Mouse (Mus musculus): ENCODE measurements around the gene Lin28a. TPM values are rescaled to one million over a fixed set of nuclear protein-coding genes. Genes with fewer than 3 reads are reported as not detected.
"Not testable (repeated sequence)": the region's sequence is repeated elsewhere in the genome, so short reads cannot be mapped to it uniquely, and the experiment has no call there.

The Lin28a gene
- polyA plus RNA-seq, 1 experiment: not detected

DNA sequence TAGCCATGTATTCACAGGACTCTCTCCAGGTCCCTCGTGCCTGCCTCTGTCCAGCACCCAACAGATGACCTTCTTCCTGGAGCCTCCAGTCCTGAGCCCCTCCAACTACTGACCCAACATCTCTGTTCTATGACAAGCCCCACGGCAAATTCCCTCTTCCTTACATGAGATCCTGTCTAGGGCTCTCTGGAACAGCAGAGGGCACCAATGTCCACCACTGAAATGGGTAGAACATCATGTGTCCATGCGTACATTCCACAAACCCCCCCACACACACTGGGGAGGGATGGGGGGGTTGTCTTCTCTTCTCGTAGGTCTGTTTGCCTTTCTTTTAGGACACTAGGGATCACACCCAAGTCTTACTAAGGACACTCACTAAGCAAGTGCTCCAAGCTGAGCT, 28.6 kb downstream of the Lin28a start:
- TF ChIP-seq POLR2A (IDR thresholded peaks at IDR 0.05; ENCODE audit: extremely low read depth, insufficient read depth, low read length) (no peak), CTCF (IDR thresholded peaks at IDR 0.05; ENCODE audit: extremely low read depth, insufficient read depth, low read length) (peak; percentile 17; the same call in 1 of the 2 replicates)
- no peak overlapping the region for H3K27ac ChIP-seq (ENCODE audit: insufficient read depth, low read length)
- H3K4me1 ChIP-seq (ENCODE audit: control insufficient read depth, insufficient read depth, low read length): no peaks in the 10 kb centered on the region
- no peak overlapping the region for H3K4me3 ChIP-seq (ENCODE audit: insufficient read depth, low read length)

DNA sequence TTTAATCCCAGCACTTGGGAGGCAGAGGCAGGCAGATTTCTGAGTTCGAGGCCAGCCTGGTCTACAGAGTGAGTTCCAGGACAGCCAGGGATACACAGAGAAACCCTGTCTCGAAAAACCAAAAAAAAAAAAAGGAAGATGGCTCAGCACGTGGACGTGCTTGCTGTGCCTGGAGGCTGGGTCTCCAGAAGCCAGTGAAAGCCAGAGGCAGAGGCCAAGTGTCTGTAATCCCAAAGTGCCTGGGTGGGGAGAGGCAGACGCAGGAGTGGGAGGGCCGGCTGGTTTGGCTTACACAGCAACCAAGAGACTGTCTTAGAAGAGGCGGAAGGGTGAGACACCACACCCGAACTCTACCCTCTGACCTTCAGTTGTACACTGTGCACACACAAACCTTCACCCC, 30.4 kb downstream of the Lin28a start:
- H3K4me1 ChIP-seq (ENCODE audit: control insufficient read depth, insufficient read depth, low read length); H3K4me3 ChIP-seq (ENCODE audit: insufficient read depth, low read length); H3K27ac ChIP-seq (ENCODE audit: insufficient read depth, low read length): not testable (repeated sequence)

DNA sequence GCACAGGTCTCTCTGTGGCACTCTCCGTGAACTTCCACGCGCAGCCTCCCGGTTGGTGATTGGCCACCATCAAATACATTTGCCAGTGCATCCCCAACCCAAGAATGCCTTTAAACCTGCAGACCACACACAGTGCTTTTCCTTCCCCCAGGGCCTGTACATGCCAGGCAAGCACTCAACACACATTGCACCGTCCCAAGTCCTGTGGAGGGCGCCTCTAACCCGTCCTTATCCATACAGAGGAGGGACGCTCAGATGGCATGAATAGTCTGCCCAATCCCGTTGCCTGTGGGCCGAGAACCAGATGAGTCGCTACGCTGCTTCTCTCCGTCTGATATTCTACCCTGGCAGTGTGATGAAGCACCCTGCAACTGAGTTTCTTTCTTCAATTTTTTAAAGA, 35.7 kb downstream of the Lin28a start:
- TF ChIP-seq POLR2A (IDR thresholded peaks at IDR 0.05; ENCODE audit: extremely low read depth, insufficient read depth, low read length) (no peak), CTCF (IDR thresholded peaks at IDR 0.05; ENCODE audit: extremely low read depth, insufficient read depth, low read length) (no peak)
- H3K4me1 ChIP-seq (ENCODE audit: control insufficient read depth, insufficient read depth, low read length): no peaks in the 10 kb centered on the region
- H3K4me3 ChIP-seq (ENCODE audit: insufficient read depth, low read length): no peak overlapping the region
- H3K27ac ChIP-seq (ENCODE audit: insufficient read depth, low read length): no peak overlapping the region

DNA sequence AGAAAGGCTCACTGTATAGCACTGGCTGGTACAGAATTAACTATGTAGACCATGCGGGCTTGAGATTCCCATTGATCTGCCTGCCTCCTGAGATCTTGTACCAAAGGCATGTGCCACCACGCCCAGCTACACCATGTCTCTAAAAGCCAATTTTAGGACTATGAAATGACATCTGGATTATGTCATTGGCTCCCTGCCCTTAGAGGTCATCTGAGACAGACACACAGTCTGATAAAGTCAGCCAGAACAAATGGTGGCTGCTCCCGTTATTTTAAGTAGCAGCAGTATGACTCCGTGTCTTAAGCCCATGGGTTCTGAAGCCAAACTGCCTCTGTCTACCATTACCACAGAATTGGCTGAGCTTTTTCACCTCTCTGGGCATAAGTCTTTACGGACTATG, 38.1 kb downstream of the Lin28a start:
- no peaks in the 10 kb centered on the region for H3K4me1 ChIP-seq (ENCODE audit: control insufficient read depth, insufficient read depth, low read length)
- no peak overlapping the region for H3K4me3 ChIP-seq (ENCODE audit: insufficient read depth, low read length)
- H3K27ac ChIP-seq (ENCODE audit: insufficient read depth, low read length): no peak overlapping the region
- TF ChIP-seq POLR2A (IDR thresholded peaks at IDR 0.05; ENCODE audit: extremely low read depth, insufficient read depth, low read length): no peak
- TF ChIP-seq CTCF (IDR thresholded peaks at IDR 0.05; ENCODE audit: extremely low read depth, insufficient read depth, low read length): no peak

DNA sequence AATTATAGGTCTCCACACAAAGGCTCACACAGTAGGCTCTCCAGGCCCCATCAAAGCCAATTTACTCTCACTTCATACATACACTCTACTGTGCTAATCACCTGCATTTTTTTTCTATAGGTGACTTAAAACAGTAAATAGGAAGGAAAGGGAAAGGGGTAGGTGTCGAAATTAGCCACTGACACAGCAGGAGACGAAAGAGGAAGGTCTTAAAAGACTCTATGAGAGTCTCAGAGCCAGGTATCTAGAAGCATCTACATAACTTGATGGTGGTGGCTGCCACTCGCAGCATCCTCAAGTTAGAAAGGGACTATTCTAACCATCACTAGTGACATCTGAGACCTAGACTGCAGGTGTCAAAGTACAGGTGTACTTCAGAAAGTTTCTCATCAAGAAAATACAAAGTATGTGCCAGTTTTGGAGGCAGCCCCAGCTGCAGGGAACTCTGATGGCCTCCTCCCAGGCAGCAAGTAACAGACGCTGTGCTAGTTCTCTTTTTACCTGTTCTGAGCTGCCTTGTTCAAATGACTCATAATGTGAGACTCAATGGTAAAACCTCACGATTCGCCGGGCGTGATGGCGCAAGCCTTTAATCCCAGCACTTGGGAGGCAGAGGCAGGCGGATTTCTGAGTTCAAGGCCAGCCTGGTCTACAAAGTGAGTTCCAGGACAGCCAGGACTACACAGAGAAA, 40.5 kb downstream of the Lin28a start:
- no peak overlapping the region for H3K4me3 ChIP-seq (ENCODE audit: insufficient read depth, low read length)

DNA sequence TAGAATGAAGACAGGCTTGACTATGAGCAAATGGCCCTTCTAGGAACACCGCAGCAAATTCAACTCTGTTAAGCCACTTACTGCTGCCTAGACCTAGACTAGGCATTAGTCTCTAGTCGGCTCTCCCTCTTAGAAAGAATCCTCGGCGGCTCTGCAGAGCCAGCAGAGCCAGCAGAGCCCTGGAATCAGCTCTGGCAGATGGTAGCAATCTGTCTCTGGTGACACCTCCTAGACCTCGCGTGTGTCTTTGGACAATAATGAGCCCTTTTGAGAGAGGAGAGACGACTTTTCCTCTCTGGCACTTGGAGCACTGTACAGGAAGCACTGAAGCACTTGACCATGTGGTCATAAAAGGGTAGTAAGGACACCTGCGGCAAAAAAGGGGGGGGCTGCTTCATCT, 46.9 kb downstream of the Lin28a start:
- Histone ChIP-seq H3K4me3 (ENCODE audit: insufficient read depth, low read length) (no peak overlapping the region), H3K27ac (ENCODE audit: insufficient read depth, low read length) (no peak overlapping the region), H3K4me1 (ENCODE audit: control insufficient read depth, insufficient read depth, low read length) (no peaks in the 10 kb centered on the region)
- TF ChIP-seq CTCF (IDR thresholded peaks at IDR 0.05; ENCODE audit: extremely low read depth, insufficient read depth, low read length) (no peak), POLR2A (IDR thresholded peaks at IDR 0.05; ENCODE audit: extremely low read depth, insufficient read depth, low read length) (no peak)

More for the DNA sequence above, 40.5 kb downstream of the Lin28a start:
- H3K27ac ChIP-seq (ENCODE audit: insufficient read depth, low read length): no peak overlapping the region
- TF ChIP-seq POLR2A (IDR thresholded peaks at IDR 0.05; ENCODE audit: extremely low read depth, insufficient read depth, low read length) (no peak), CTCF (IDR thresholded peaks at IDR 0.05; ENCODE audit: extremely low read depth, insufficient read depth, low read length) (no peak)
- no peaks in the 10 kb centered on the region for H3K4me1 ChIP-seq (ENCODE audit: control insufficient read depth, insufficient read depth, low read length)

DNA sequence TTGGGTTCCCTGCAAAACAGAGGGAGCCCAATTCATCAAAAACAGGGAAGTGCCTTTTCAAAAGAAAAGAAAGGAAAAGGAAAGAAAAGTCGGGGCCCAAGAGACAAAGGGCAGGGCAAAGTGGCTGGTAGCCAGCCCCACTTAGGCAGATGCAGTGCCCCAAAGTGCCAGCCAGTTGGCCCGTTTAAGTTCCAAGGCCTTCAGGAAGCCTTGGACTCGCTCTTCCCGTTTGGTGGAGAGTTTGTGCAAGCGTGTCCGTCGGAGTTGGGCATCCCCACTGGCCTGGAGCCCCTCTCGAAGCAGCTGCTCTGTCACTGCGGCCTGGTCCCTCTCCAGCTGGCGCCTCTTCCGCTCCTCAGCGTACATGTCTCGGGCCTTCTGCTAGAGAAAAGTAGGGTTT, 47.8 kb downstream of the Lin28a start:
- Histone ChIP-seq H3K4me3 (ENCODE audit: insufficient read depth, low read length) (no peak overlapping the region), H3K27ac (ENCODE audit: insufficient read depth, low read length) (no peak overlapping the region), H3K4me1 (ENCODE audit: control insufficient read depth, insufficient read depth, low read length) (peaks cover 2% of the 10 kb centered on the region; the same call in 1 of the 2 replicates)
- no peak for TF ChIP-seq CTCF (IDR thresholded peaks at IDR 0.05; ENCODE audit: extremely low read depth, insufficient read depth, low read length)
- no peak for TF ChIP-seq POLR2A (IDR thresholded peaks at IDR 0.05; ENCODE audit: extremely low read depth, insufficient read depth, low read length)

DNA sequence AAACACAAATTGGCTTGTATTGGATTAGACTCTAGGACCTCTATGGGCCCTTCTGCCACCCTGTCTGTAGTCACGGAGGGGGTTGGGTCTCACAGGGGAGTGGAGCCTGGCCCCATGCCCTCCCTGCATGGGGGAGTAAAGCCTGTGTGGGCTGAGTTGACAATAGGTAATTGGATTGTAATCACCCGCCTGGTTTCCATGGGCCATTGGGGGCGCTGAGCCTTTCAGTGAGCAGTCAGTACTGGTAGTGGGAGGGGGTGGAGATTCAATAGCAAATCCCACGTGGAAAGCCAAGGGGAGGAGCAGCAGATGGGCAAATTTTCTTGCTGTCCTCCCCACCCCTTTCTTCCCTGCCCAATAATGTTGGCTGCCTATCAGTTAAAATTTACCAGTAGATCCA, 48.4 kb downstream of the Lin28a start:
- TF ChIP-seq CTCF (IDR thresholded peaks at IDR 0.05; ENCODE audit: extremely low read depth, insufficient read depth, low read length): no peak
- TF ChIP-seq POLR2A (IDR thresholded peaks at IDR 0.05; ENCODE audit: extremely low read depth, insufficient read depth, low read length): no peak
- H3K27ac ChIP-seq (ENCODE audit: insufficient read depth, low read length): no peak overlapping the region
- no peak overlapping the region for H3K4me3 ChIP-seq (ENCODE audit: insufficient read depth, low read length)
- H3K4me1 ChIP-seq (ENCODE audit: control insufficient read depth, insufficient read depth, low read length): peaks cover 2% of the 10 kb centered on the region; the same call in 1 of the 2 replicates

DNA sequence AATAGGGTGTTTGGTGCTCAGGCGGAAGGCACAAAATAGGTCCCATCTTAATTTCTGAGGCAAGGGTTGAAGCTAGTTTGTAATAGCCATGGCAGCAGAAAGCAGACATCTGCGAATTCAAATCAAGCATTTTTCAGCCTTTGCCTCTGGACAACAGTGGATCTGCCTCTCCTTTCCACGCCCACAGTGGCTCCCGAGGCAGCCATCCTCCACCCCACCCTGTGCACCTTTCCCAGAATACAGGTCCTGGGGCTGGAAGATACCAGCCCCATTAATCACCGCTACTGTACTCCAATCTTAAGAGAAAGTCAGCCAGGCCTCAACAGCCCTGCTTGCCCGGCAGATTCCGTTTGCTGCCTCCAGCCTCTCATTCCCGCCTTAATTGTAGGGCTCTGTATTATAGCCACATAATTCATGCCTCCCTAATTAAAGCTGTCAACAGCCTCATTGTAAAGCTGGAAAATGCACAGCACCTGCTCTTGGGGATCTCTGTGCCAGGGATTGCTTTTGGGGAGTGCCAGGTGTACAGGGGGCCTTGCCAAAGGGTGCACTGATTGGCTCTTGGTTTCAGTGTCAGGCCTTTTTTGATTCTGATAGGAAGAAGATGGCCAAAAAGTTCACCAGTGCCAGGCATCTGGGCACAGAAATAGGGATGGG, 49.4 kb downstream of the Lin28a start:
- peaks cover 2% of the 10 kb centered on the region; the same call in 1 of the 2 replicates for H3K4me1 ChIP-seq (ENCODE audit: control insufficient read depth, insufficient read depth, low read length)
- no peak for TF ChIP-seq CTCF (IDR thresholded peaks at IDR 0.05; ENCODE audit: extremely low read depth, insufficient read depth, low read length)
- TF ChIP-seq POLR2A (IDR thresholded peaks at IDR 0.05; ENCODE audit: extremely low read depth, insufficient read depth, low read length): no peak
- H3K4me3 ChIP-seq (ENCODE audit: insufficient read depth, low read length): no peak overlapping the region
- 0 out of 2 replicates have a peak overlapping the region, but pooled peaks have one; percentile 24 for H3K27ac ChIP-seq (ENCODE audit: insufficient read depth, low read length)

All from cortical plate, adult 2 months (tissue).